Comparison of ENCODE assay signal across 31 mouse cellular contexts in the genomic region with DNA sequence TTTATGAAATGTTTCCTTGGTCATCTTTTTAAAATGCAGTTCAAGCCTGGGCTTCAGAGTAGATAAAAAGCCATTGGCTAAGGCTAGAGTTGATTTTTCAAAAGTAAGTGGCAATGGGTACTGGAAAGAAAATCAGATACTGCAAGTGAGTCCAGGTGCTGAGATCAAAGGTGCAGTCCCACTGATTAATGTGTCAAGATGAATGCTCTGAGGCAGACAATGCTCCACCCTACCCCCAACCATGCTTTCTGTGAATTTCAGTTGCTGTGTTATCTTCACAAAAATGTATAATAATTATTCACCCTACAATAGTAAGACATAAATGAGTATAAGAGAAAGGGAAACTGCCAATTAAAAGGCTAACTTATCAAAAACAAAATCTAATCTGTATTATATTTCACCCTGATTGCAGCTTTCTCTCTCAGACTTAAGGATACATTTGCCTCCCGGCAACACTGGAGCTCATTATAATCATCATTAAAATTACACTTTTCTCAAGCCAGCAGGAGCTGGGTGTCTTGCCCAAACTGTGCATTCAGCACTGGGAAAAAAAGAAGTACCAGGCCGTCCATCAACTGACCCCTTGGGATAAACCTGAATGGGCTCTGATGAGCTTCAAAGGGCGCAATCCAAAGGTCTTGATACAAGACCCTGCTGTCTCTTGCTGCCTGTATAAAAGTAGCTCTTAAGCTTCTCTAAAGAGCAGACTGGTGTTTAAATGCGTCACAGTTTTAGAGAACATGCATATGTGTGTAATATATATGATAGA.
DNase-seq lines count a peak whose midpoint lies in the region; ATAC-seq and TF ChIP-seq lines count a peak whose summit lies in the region.
"Had no signal": no experiment of that assay in that cellular context is flagged by ENCODE, and none has a peak within 500 bp of the region (broad histone marks: within the 10 kb centered on the region; RNA-seq: fewer than 3 reads in every experiment).

No protein-coding gene starts in this region.

- no peaks in the 10 kb centered on the region for H3K4me1 ChIP-seq in forebrain, embryonic 11.5 days (replicated peaks; ENCODE audit: control insufficient read depth, insufficient read depth, low read length)
- peaks cover 8% of the 10 kb centered on the region for H3K4me1 ChIP-seq in forebrain, embryonic 10.5 days
- peaks cover 3% of the 10 kb centered on the region for H3K4me1 ChIP-seq in midbrain, embryonic 12.5 days
- no peaks in the 10 kb centered on the region for H3K4me1 ChIP-seq in midbrain, postnatal 0 days (ENCODE audit: insufficient read depth, low read length)
- H3K4me1 ChIP-seq in forebrain, embryonic 15.5 days = peaks cover 7% of the 10 kb centered on the region; the same call in 1 of the 2 replicates
- H3K4me1 ChIP-seq: heart, embryonic 12.5 days; hindbrain, embryonic 15.5 days; kidney, embryonic 15.5 days; limb, embryonic 10.5 days; limb, embryonic 15.5 days; liver, embryonic 13.5 days; megakaryocyte, embryonic 14.5 days; neural tube, embryonic 15.5 days; stomach, embryonic 15.5 days had no signal

- intact Hi-C loops in left cerebral cortex, adult 2 months (cut with DNase I) = no loop called here

- no peaks in the 10 kb centered on the region for H3K9me3 ChIP-seq in forebrain, embryonic 11.5 days (ENCODE audit: control insufficient read depth, low read length)
- no peaks in the 10 kb centered on the region for H3K9me3 ChIP-seq in forebrain, embryonic 10.5 days
- H3K9me3 ChIP-seq in midbrain, embryonic 12.5 days = no peaks in the 10 kb centered on the region
- no peaks in the 10 kb centered on the region for H3K9me3 ChIP-seq in midbrain, postnatal 0 days (ENCODE audit: low read length)
- H3K9me3 ChIP-seq in forebrain, embryonic 15.5 days = no peaks in the 10 kb centered on the region
- H3K9me3 ChIP-seq: heart, embryonic 12.5 days; hindbrain, embryonic 15.5 days; kidney, embryonic 15.5 days; limb, embryonic 10.5 days; limb, embryonic 15.5 days; liver, embryonic 13.5 days; neural tube, embryonic 15.5 days; stomach, embryonic 15.5 days had no signal

- H3K4me3 ChIP-seq in forebrain, embryonic 11.5 days (ENCODE audit: low read depth, low read length) = no peak overlapping the region
- H3K4me3 ChIP-seq in forebrain, embryonic 10.5 days = no peak overlapping the region
- no peak overlapping the region for H3K4me3 ChIP-seq in midbrain, embryonic 12.5 days
- no peak overlapping the region for H3K4me3 ChIP-seq in midbrain, postnatal 0 days (ENCODE audit: low read depth, low read length)
- H3K4me3 ChIP-seq in forebrain, embryonic 15.5 days = no peak overlapping the region
- H3K4me3 ChIP-seq in left cerebral cortex, adult 2 months = no peak overlapping the region
- H3K4me3 ChIP-seq: heart, adult 2 months; heart, embryonic 12.5 days; hindbrain, embryonic 15.5 days; kidney, embryonic 15.5 days; limb, embryonic 10.5 days; limb, embryonic 15.5 days; liver, embryonic 13.5 days; megakaryocyte, embryonic 14.5 days; neural tube, embryonic 15.5 days; stomach, embryonic 15.5 days had no signal

- no peak overlapping the region for H3K4me2 ChIP-seq in forebrain, embryonic 11.5 days (ENCODE audit: low read depth, low read length, severe bottlenecking)
- no peak overlapping the region for H3K4me2 ChIP-seq in midbrain, embryonic 12.5 days (replicated peaks)
- H3K4me2 ChIP-seq in midbrain, postnatal 0 days (ENCODE audit: low read depth, low read length, poor library complexity, severe bottlenecking) = no peak overlapping the region
- H3K4me2 ChIP-seq in forebrain, embryonic 15.5 days (replicated peaks) = no peak overlapping the region
- H3K4me2 ChIP-seq: heart, embryonic 12.5 days; hindbrain, embryonic 15.5 days; kidney, embryonic 15.5 days; limb, embryonic 15.5 days; liver, embryonic 13.5 days; neural tube, embryonic 15.5 days; stomach, embryonic 15.5 days had no signal

- no peak overlapping the region for H3K9ac ChIP-seq in forebrain, embryonic 11.5 days (ENCODE audit: low read length)
- H3K9ac ChIP-seq in midbrain, embryonic 12.5 days (replicated peaks) = no peak overlapping the region
- H3K9ac ChIP-seq in midbrain, postnatal 0 days (replicated peaks; ENCODE audit: low read length, poor library complexity, severe bottlenecking) = no peak overlapping the region
- no peak overlapping the region for H3K9ac ChIP-seq in forebrain, embryonic 15.5 days (replicated peaks)
- H3K9ac ChIP-seq: heart, embryonic 12.5 days; hindbrain, embryonic 15.5 days; kidney, embryonic 15.5 days; limb, embryonic 15.5 days; liver, embryonic 13.5 days; neural tube, embryonic 15.5 days; stomach, embryonic 15.5 days had no signal

- H3K27me3 ChIP-seq in forebrain, embryonic 11.5 days (ENCODE audit: control insufficient read depth, insufficient read depth, low read length) = no peaks in the 10 kb centered on the region
- no peaks in the 10 kb centered on the region for H3K27me3 ChIP-seq in forebrain, embryonic 10.5 days (ENCODE audit: poor library complexity, severe bottlenecking)
- H3K27me3 ChIP-seq in midbrain, embryonic 12.5 days = no peaks in the 10 kb centered on the region
- H3K27me3 ChIP-seq in midbrain, postnatal 0 days (ENCODE audit: insufficient read depth, low read length) = no peaks in the 10 kb centered on the region
- H3K27me3 ChIP-seq in forebrain, embryonic 15.5 days = no peaks in the 10 kb centered on the region
- H3K27me3 ChIP-seq: CH12.LX; heart, embryonic 12.5 days; hindbrain, embryonic 15.5 days; kidney, embryonic 15.5 days; limb, embryonic 15.5 days; liver, embryonic 13.5 days; megakaryocyte, embryonic 14.5 days; neural tube, embryonic 15.5 days; stomach, embryonic 15.5 days had no signal

- TF ChIP-seq CTCF in midbrain, postnatal 0 days (IDR thresholded peaks at IDR 0.05) = no peak
- TF ChIP-seq CTCF in left cerebral cortex, adult 2 months (IDR thresholded peaks at IDR 0.05) = no peak

- DNase-seq in forebrain, embryonic 11.5 days (ENCODE audit: low spot score) = no peak
- no peak for DNase-seq in forebrain, embryonic 10.5 days (ENCODE audit: extremely low spot score, low spot score)
- DNase-seq in midbrain, postnatal 0 days (ENCODE audit: low spot score) = no peak
- DNase-seq in left cerebral cortex, adult 2 months (ENCODE audit: extremely low spot score in 1 of 2, low spot score in 2 of 2) = no peak
- DNase-seq in frontal cortex, postnatal 36 days (ENCODE audit: low spot score in 2 of 2) = no peak
- DNase-seq: adrenal gland, postnatal 10 days; cerebellum, adult 11 months; cerebellum, adult 9-10 months; cerebellum, postnatal 36 days; heart, adult 2 months; kidney, adult 18-20 months; kidney, postnatal 25 days; liver, embryonic 13.5 days; lung, adult 18-20 months; lung, postnatal 4 days; retina, postnatal 1 day; right cerebral cortex, postnatal 14 days; thymus, postnatal 14 days had no signal

- 38% methylated on average over 4 of the region's 4 CpGs for WGBS in forebrain, embryonic 11.5 days
- WGBS in forebrain, embryonic 10.5 days = 49% methylated on average over 4 of the region's 4 CpGs
- 51% methylated on average over 4 of the region's 4 CpGs for WGBS in midbrain, embryonic 12.5 days
- WGBS in midbrain, postnatal 0 days = 39% methylated on average over 4 of the region's 4 CpGs
- WGBS in forebrain, embryonic 15.5 days = 26% methylated on average over 4 of the region's 4 CpGs

- ATAC-seq in forebrain, embryonic 11.5 days (replicated peaks; ENCODE audit: low FRiP score) = peak; percentile 84
- peak; percentile 81 for ATAC-seq in midbrain, embryonic 12.5 days (ENCODE audit: low FRiP score, low read depth)
- no peak for ATAC-seq in midbrain, postnatal 0 days (ENCODE audit: low FRiP score)
- ATAC-seq in forebrain, embryonic 15.5 days (replicated peaks) = peak; percentile 61
- ATAC-seq: activated CD4-positive, CD25-positive, alpha-beta regulatory T cell, adult 4 months; lung, postnatal 0 days had no signal

- no peak overlapping the region for H3K27ac ChIP-seq in forebrain, embryonic 11.5 days (ENCODE audit: low read depth, low read length)
- H3K27ac ChIP-seq in forebrain, embryonic 10.5 days = no peak overlapping the region
- H3K27ac ChIP-seq in midbrain, embryonic 12.5 days (replicated peaks) = no peak overlapping the region
- H3K27ac ChIP-seq in midbrain, postnatal 0 days (ENCODE audit: low read depth, low read length) = no peak overlapping the region
- no peak overlapping the region for H3K27ac ChIP-seq in forebrain, embryonic 15.5 days (replicated peaks)
- no peak overlapping the region for H3K27ac ChIP-seq in left cerebral cortex, adult 2 months
- H3K27ac ChIP-seq: heart, adult 2 months; hindbrain, embryonic 15.5 days; kidney, embryonic 15.5 days; limb, embryonic 10.5 days; limb, embryonic 15.5 days; liver, embryonic 13.5 days; neural tube, embryonic 15.5 days; stomach, embryonic 15.5 days had no signal

- H3K36me3 ChIP-seq in forebrain, embryonic 11.5 days (ENCODE audit: control insufficient read depth, insufficient read depth, low read length) = no peaks in the 10 kb centered on the region
- H3K36me3 ChIP-seq in forebrain, embryonic 10.5 days (replicated peaks) = no peaks in the 10 kb centered on the region
- H3K36me3 ChIP-seq in midbrain, embryonic 12.5 days = no peaks in the 10 kb centered on the region
- no peaks in the 10 kb centered on the region for H3K36me3 ChIP-seq in midbrain, postnatal 0 days (ENCODE audit: insufficient read depth, low read length)
- H3K36me3 ChIP-seq in forebrain, embryonic 15.5 days = no peaks in the 10 kb centered on the region
- H3K36me3 ChIP-seq: heart, embryonic 12.5 days; hindbrain, embryonic 15.5 days; kidney, embryonic 15.5 days; limb, embryonic 10.5 days; limb, embryonic 15.5 days; liver, embryonic 13.5 days; neural tube, embryonic 15.5 days; stomach, embryonic 15.5 days had no signal
